Mouse (Mus musculus) T-helper 17 cell (primary cell): ENCODE measurements at regions not wholly inside any gene's neighbourhood (a gene's known extent, or its start where the extent isn't known, plus 50 kb on each side); places are given as distances from the start of the nearest gene placed in this dataset.
"Not testable (repeated sequence)": the region's sequence is repeated elsewhere in the genome, so short reads cannot be mapped to it uniquely, and the experiment has no call there.

Source experiments
- in situ Hi-C, 2 experiments: fragments of 300-600 bp; cut with MboI, MseI; formaldehyde crosslinking; loops; 1 replicate in 1 of 2; 2 replicates in 1 of 2; pipeline ENCODE4 v1.15.1; 2025; ENCODE audit warnings: high pct_unique_total_duplicates in 2 of 2

GRCm38 (mm10) chr5:6590058-6590457, 713.9 kb upstream of the Tex47 start:
- in situ Hi-C loops: no loop called here

GRCm38 (mm10) chr5:6611151-6611550, 692.8 kb upstream of the Tex47 start:
- in situ Hi-C loops: not testable (repeated sequence)

GRCm38 (mm10) chr5:6644869-6645268, 659.0 kb upstream of the Tex47 start:
- in situ Hi-C loops: no loop called here

GRCm38 (mm10) chr5:6676211-6676610, 627.7 kb upstream of the Tex47 start:
- in situ Hi-C loops: loop anchor here in 1 of 2 experiments (10.0 kb wide), 1 partner anchor 631 kb away; no protein-coding TSS in a partner anchor

- in situ Hi-C loops: no loop called here
Measured at GRCm38 (mm10) chr5:6709668-6710309, 594.1 kb upstream of the Tex47 start.

GRCm38 (mm10) chr5:6716179-6716578, 587.7 kb upstream of the Tex47 start:
- in situ Hi-C loops: loop anchor here in 1 of 2 experiments (5.0 kb wide), 1 partner anchor 941 kb away; no protein-coding TSS in a partner anchor

GRCm38 (mm10) chr5:6716630-6717029, 587.3 kb upstream of the Tex47 start:
- in situ Hi-C loops: loop anchor here in 1 of 2 experiments (5.0 kb wide), 1 partner anchor 941 kb away; no protein-coding TSS in a partner anchor
